Mouse (Mus musculus): ENCODE measurements at regions not wholly inside any gene's neighbourhood (a gene's known extent, or its start where the extent isn't known, plus 50 kb on each side); places are given as distances from the start of the nearest gene placed in this dataset.

DNA sequence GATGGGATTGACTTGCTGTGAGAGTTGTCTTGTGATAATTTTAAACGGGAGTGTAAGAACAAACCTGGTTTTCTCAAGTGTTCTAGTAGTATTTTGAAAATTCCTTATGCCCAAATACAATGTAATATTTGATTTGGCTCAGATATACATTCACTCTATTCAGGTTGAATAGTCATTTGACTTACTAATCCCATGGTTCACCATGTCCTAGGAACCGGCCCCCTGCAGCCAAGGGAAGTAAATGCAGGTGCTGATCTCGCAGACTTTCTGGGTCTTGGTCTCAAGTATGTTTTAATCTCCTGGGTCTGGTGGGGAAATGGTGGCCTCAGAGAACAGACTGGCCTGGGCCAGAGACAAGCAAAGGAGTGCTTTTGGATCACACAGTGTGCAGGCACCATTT lies 253.2 kb upstream of the Gm5148 start:
- intact Hi-C loops (cut with DNase I), result no loop called here

DNA sequence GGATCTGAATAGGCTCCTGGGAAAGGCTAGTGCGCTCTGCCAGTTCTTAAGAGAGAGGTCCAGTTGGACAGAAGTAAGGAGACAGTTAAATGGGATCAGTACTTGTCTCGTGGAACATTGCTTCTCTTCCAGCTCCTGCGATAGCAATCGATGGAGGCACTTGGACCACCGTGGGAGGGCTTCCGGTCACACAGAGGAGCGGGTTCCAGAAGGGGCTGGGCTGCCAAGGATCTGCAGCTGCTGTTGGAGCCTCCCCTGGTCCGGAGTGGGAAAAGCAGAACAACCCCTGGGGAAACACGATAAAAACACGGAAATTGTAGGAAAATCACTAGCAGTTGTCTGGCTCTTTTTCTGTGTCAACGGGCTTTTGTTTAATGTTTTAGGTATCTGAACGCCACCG lies 252.3 kb upstream of the Gm5148 start:
- intact Hi-C loops (cut with DNase I), result no loop called here

DNA sequence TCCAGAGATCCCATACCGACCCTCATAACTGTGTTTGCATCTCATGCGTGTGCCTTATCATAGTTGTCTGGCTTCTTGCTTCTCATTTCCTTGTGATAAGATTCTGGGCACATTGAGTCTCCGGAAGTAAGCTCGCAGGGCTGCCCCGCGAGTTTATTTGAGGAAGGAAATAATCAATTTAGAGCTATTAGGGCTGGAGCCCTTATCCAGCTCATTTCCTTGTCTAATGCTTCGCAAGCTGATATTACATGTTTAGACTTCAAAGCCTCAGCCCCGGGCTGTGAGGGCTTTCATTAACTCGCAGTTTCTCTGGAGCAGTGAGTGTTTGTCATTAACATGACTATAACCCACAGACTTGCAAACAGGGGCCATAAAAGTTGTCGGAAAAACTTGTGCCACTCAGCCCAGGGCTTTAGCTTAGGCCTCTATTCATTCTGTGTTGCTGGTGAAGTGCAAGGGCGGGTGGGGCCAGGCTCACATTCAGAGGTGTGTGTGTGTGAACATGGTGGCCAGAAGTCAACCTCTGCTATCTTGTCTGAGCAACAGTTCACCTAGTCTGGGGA lies 251.0 kb upstream of the Gm5148 start:
- intact Hi-C loops (cut with DNase I), result no loop called here

DNA sequence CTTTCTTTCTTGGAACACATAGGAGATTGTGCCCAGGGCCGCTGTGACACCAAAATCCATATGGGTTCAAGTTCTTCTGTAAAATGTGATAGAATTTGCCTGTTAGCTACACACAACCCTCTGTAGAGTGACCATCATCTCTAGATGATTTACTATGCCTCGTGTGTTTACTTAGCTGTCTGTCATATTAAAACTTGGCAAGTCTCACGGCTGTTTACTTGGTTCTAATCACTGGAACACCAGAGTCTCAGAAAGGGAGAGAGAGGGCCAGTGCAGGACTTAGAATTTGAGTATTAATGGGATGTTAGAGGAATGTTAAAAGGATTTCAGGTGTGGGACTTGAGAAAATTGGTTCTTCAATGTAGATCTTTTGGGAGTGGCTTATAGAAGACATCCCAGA lies 248.6 kb upstream of the Gm5148 start:
- intact Hi-C loops (cut with DNase I), result no loop called here

DNA sequence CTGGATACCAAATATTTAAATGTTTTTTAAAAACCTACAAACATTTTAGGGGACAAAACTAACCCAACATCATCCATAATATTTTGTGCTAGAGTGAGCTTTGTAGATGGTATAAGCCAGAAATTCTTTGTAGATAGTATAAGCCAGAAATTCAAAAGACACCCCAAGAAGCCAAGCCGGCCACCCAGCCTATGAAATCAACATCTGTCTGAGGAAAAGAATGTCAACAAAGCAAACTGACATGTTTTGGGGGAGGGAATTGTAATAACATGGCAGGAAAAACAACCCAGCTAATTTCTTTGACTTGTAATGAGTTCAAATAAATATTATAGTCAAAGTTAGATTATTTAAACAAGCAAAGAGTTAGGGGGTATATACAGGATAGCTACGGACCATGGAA lies 246.9 kb upstream of the Gm5148 start:
- intact Hi-C loops (cut with DNase I), result no loop called here

DNA sequence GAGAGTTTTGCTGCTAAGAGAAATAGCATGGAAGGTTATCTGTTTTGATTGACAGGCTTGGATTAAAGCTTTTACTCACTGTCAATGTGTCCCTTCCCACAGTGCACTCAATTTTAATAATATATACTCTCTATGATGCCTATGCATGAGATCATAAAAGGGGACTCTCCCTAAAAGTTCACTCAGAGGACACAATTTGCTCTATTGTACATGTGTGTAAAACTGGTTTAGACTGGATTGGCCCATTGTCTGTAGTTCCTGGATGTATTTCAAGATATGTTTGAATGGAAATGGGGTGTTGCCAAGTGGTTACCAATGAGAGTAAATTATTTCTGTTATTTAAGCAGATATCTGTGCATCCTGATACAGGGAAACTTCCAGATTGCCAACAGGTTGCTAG lies 244.4 kb upstream of the Gm5148 start:
- intact Hi-C loops (cut with DNase I), result no loop called here

DNA sequence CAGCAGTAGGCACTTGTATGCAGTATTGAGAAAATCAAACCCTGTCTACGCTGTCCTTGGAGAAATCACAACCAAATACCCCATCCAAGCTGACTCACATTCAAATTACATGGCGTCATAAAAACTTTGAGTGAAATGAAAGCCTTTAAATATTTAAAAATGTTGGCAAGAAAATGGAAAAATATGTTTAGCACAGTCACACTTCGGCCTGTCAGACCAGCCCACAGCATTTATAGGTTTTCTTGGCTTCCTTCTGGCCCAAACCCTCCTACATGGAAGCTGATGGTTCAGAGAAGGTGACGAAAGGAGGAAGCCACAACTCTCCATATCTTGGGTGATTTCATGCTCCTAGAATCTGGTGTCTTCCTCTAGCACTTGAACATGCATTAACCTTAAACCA lies 240.9 kb upstream of the Gm5148 start:
- intact Hi-C loops (cut with DNase I), result no loop called here

DNA sequence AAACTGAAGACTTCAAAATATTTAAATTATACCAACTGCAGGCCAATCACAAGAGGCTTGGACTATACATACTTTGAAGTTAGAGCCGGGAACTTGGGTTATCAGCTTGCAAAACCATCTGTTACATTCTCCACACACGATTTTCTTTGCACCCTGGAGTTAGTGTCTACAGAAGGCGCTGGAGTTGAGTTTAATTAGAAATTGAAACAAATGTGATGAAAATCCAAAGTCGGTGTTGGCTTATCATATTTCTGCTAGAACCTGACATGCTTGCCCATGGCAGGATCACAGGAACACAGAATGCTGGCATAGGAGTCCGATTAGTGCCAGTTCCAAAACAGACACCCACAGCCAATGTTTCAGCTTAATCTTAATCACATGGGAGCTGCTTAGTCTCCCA lies 239.8 kb upstream of the Gm5148 start:
- intact Hi-C loops (cut with DNase I), result no loop called here

DNA sequence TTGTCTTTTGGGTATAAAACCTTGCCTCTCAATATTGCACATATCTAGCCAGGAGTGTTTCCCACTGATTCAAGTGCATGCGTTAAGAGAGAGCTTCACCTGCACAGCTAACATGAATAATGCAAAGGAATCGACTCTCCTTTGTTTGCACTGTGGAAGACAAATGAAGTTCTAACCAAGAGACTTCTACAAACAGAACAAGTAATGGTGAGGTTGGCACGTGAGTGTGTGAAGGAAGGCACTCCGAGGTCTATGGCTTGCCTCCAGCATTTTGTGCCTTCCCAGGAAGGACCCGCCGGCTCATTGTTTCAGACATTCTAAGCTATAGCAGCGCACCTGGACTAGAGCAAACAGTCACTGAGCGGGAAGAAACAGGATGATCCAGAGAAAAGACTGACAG lies 238.5 kb upstream of the Gm5148 start:
- intact Hi-C loops (cut with DNase I), result no loop called here

DNA sequence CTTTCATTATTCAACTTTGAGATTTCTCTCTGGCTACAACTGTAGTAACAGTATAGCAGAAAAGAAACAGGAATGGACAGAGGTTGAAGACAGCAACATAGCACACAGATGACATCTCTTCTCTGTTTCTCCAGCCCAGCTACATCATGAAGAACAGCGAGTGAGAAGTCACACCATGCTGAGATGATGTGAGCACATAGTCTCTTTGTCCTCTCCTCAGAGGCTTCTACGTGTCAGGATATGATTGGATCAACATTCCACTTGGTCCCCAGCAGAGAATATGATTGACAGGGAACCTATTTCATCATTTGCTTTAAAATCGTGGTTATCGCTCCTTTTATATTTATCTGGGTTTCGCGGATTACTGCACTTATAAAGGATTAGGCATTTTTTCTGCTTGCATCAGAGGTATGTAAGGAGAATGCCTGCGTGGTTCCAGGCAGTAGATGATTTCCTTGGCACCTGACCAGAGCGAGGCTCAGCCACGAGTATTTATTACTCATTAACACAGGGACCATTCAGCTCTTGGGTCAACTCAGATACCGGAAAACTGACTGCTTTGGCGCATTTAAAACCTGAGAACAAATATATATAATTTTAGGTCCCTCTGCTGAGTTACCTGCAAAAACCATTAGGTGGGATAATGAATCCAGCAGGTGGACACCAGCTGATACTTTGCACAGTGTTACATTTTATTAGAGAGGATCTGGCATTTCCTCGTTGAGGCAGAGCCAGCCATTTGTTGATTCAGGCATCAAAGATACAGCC lies 237.9 kb upstream of the Gm5148 start:
- intact Hi-C loops (cut with DNase I), result no loop called here

DNA sequence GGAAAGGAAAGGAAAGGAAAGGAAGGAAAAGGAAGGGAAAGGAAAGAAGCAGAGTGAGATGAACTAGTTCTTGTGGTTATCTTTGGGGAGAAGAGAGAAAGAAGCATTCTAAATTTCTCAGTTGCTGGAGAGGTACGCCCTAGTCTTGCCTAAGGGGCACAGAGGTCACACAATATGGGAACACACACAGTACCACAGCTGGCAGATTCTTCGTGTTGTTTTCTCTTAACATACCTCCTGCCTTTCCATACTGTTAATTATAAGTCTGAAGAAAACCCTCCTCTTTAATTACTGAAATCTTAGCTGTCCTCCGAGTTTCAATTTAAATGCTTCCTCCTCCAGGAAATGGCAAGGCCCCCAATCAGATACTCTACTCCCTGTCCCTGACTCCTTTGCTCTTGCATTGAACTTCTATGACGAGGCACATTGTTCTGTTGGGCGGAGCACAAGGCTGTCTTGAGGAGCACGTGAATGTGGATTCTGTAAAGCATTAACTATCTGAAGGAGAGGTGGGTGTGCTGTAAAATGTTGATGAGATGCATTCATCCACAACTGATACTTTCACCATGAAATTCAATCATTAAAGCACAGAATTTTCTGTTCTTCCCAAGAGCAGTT lies 234.2 kb upstream of the Gm5148 start:
- intact Hi-C loops (cut with DNase I), result no loop called here

DNA sequence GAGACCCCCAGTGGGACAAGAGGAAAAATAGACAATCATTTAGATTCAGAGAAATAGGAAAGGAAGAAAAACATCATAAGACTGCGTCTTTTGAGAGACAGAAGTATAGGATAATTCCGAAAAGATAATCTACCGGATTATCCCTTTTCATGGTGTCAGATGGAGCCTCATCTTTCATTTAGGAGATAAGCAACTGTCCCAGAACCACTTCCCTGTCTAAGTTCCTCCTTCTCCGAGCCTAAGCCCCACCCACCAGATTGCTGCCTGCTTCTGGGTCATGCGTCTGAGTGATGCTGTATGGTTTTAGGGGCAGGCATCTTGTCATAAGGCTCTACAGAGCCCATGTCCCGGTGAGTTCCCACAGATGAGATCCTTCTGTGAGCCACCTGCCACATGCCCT lies 232.3 kb upstream of the Gm5148 start:
- intact Hi-C loops (cut with DNase I), result no loop called here

DNA sequence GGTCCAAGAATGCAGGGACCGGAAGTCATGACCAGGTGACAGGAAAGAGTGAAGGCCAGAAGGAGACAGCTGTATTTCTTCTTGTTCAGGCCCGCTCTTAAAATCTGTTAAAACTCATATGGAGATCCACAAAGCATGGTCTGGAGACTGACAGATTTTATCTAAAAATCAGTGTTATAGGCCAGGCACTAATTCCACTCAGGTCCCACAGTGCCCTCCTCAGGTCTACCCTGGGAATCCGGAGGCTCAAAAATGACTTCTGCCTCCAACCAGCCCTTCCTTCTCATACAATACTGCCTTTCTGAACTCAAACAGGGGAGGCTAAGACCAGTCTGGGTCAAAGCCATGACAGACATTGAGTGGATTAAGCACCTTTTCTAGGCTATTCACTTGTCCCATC lies 228.6 kb upstream of the Gm5148 start:
- intact Hi-C loops (cut with DNase I), result loop anchor here (5.0 kb wide), 1 partner anchor 321 kb away; no protein-coding TSS in a partner anchor

DNA sequence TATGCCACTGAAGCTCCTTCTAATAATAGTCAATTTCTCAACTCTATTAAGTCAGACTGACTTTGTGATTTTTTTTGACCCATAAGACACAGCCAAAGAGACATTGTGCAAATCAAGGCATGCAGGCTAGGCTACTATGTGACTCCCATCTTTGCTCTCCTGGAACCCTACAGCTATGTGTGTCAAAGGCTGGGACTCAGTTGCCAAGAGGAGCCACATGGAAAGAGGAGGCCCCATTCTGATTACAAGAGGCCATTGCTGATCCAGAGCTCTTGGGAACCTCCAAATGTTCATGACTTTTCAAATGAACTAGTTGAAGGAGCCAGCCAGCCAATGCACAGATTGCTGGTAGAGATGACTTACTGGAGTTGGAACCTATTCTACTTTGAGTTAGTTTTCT lies 228.0 kb upstream of the Gm5148 start:
- intact Hi-C loops (cut with DNase I), result loop anchor here (5.0 kb wide), 1 partner anchor 320 kb away; no protein-coding TSS in a partner anchor

DNA sequence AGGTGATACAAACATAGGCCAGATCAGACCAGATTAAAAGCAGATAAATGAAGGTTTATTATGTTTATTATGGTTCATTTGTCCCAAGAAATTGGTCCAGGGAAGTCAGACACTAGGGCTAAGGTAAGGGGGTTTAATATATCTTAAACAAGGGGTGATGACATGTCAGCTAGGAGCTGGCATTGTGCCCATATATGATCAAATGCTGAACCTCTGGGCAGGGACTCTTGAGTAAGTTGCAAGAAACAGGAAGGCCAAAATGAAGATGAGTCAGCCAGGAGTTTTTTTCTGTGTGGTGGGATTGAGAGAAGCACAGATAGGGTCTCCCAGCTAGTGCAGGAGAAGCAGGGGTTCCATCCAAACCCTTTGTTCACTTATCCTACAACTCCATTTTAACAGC lies 219.4 kb upstream of the Gm5148 start:
- intact Hi-C loops (cut with DNase I), result no loop called here

DNA sequence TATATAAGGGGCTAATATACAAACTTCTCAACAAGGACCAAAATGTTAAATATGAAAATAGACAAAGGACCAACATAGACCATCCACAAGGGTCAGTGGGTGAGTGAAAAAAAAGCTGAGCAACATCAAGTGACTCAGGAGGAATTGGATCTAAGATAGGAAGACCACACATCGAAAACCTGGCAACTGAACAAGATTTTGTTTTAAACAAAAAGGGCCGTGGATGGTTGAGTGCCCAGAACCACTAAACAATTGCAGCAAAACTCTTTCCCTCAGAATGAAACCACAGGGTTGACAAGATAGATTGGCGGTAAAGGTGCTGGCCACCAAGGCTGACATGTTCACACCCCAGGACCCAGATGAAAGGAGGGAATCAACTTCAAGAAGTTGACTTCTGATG lies 215.7 kb upstream of the Gm5148 start:
- intact Hi-C loops (cut with DNase I), result no loop called here

DNA sequence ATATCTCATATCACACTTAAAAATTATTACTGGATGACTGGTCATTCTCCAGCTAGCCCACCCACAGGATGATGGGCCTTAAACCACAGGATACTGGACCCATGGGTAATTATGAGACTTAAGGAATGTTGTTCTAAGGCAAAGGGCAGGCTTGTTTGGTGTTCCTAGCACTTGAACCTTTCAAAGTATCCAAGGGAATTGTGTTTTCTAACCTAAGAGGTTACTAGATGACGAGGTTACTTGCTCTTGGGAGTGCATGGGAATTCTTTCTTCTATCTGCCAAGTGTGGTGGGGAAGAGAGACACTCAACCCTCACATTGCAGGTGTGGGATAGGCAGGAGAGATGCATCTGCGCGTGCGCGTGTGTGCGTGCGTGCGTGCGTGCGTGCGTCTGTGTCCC lies 214.6 kb upstream of the Gm5148 start:
- intact Hi-C loops (cut with DNase I), result no loop called here

DNA sequence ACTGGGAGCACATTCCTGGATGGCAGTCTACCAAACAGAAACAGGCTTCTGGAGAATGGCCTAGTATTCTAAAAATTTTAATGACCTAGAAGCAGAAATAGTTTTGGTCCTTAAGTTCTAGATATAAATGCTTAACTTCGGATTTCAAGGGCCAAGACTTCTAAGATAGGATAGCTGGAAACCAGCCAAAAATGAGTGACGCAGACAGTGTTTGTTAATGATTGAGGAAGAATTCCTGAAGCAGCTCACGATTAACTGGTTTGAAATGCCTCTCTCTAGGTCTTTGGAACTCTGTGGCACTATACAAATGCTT lies 213.9 kb upstream of the Gm5148 start:
- intact Hi-C loops (cut with DNase I), result no loop called here

DNA sequence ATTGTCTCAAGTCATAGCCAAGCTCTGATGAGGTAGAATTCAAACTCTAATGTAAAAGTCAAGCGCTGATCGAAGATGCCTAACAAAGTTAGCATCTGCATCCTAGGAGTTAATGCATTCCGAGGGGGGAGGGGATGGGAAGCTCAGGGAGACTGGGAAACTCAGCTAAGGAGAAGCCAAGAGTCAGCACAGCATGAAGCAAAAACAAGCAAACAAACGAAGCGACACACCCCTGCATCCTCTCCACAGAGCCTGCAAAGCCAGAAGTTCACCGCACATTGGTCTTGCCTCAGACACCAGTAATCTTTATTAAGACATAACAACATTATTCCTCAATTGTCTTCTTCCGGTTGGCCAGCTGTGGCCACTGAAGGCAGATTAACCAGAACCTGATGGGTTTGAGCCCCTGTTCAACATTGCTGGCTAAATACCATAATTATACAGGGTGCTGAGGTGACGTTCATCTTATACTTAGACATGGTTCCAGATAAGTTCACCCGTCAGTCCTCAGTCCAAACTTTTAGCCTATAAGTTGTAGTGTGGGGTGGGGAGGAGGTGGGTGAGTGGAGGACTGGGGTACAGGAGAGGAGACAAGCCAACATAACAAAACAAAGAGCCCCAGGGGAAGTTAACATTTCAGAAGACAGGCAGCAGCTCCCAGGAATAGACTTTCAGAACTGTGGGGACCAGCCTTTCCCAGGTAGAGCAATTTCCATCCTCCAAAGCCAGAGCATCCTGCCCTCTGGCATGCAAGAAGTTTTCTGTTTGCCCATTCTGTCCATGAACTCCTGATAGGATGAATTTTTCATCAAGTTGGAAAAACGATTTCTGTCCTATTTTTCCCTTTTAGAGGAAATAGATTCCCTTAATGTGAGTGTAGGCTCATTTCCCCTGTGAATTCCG lies 213.3 kb upstream of the Gm5148 start:
- intact Hi-C loops (cut with DNase I), result no loop called here

DNA sequence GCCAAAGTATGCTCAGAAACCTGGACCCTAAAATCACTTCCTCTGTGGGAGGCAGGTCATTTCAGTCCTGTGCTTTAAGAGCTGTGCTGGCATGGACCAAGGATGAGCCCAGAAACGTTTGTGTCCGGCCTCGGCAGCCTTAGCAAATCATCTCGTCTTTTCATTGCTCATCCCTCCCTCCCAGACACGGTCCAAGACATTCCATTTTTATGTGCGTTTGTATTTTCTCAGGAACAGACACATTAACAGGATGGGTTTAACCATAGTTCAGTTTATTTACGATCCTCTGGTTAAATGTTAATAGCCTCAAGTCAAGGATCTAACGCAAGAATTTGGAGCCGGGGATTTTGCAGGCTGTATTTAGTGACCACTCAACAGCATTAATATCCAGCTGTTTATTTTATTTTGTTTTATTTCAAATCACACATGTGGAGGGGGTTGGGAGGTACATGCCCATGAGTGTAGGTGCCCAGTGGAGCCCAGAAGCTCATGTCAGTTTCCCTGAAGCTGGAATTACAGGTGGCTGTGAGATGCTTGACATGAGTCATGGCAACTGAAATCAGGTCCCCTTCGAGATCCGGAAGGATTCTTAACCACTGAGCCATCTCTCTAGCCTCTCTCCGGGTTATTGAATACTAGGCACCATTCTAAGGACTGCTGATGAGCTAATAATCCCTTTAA lies 212.1 kb upstream of the Gm5148 start:
- intact Hi-C loops (cut with DNase I), result no loop called here

DNA sequence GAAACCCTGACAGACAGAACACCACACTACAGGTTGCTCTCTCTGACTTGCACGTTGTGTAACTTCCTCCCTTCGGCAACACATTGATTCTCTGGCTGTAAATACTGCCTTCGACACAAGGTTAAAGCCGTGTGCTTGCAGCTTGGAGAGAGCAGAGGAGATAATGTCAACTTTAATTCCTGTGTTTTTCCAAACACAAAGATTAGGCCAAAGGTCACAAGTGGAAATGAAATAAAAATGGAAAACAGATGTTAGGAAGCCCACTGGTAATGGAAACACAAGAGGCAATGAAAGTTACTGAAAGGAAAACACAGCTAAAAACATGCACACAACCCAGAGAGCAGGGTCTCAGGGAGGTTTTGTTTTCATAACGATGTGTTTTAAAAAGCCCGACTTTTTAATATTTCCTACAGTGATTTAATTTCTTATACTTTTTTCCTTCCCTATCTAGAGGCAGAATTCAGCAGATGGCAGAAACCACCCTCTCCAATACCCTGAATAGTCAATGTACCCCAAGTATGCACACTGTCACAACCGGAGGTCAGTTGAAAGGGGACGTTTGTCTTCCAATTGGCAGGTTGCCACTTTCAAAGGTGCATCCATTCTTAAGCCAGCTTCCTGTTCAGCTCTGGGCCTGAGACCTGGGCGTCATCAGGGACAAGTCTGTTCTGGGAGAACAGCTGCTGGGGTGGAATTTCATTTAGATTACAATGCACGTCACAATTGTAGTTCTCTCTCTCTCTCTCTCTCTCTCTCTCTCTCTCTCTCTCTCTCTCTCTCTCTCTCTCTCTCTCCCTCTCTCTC lies 210.8 kb upstream of the Gm5148 start:
- intact Hi-C loops (cut with DNase I), result no loop called here

Data from adrenal gland (tissue).